In the genomic region with DNA sequence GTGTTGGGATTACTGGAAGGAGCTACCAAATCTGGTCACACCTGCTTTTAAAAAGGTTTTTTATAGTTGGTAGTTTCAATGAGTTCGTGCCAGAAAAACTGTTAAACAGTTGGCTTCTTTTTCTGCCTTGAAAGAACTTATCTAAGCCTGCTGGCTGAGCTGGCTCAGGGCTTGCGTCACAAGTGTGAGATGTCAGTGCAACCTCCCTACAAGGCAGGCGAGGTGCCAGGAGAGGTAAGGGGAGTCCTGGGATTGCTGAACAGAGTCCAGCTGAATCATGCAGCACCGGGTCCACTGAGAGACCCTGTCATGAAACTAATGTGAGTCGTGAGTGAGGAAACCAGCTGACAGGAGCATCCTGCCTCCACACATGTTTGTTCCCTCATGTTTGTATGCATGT, we compare ENCODE assay signal across 14 mouse cellular contexts. TPM values are rescaled to one million over a fixed set of nuclear protein-coding genes. Genes with fewer than 3 reads are reported as not detected.
A peak's percentile ranks its signal among the peaks of the same experiment; 100 is the strongest.
DNase-seq lines count a peak whose midpoint lies in the region; ATAC-seq and TF ChIP-seq lines count a peak whose summit lies in the region.
"Had no signal": no experiment of that assay in that cellular context is flagged by ENCODE, and none has a peak within 500 bp of the region (broad histone marks: within the 10 kb centered on the region; RNA-seq: fewer than 3 reads in every experiment).

No protein-coding gene starts in this region.

- H3K27ac ChIP-seq in brown adipose tissue, adult 24 weeks (replicated peaks; ENCODE audit: low read depth, low read length), result peak overlapping the region; percentile 33; the same call in 1 of the 2 replicates
- no peak overlapping the region for H3K27ac ChIP-seq in forebrain, postnatal 0 days (ENCODE audit: low read depth, low read length)
- H3K27ac ChIP-seq: embryonic facial prominence, embryonic 13.5 days; hindbrain, embryonic 13.5 days had no signal

- H3K36me3 ChIP-seq in forebrain, postnatal 0 days (ENCODE audit: insufficient read depth), result peaks cover 43% of the 10 kb centered on the region

- no peak for ATAC-seq in forebrain, postnatal 0 days
- ATAC-seq: activated CD4-positive, CD25-positive, alpha-beta regulatory T cell, adult 4 months; midbrain, embryonic 16.5 days had no signal

- H3K9me3 ChIP-seq in forebrain, postnatal 0 days (ENCODE audit: low read length), result no peaks in the 10 kb centered on the region
- H3K9me3 ChIP-seq: embryonic facial prominence, embryonic 13.5 days; hindbrain, embryonic 13.5 days had no signal

- no peak overlapping the region for H3K4me2 ChIP-seq in forebrain, postnatal 0 days (ENCODE audit: low read depth)
- H3K4me2 ChIP-seq: embryonic facial prominence, embryonic 13.5 days; hindbrain, embryonic 13.5 days had no signal

- no peaks in the 10 kb centered on the region for H3K27me3 ChIP-seq in forebrain, postnatal 0 days (ENCODE audit: insufficient read depth, low read length)
- H3K27me3 ChIP-seq: embryonic facial prominence, embryonic 13.5 days; hindbrain, embryonic 13.5 days had no signal

- 57% methylated on average over 5 of the region's 5 CpGs for WGBS in forebrain, postnatal 0 days

- H3K4me1 ChIP-seq in brown adipose tissue, adult 24 weeks (ENCODE audit: control insufficient read depth, insufficient read depth, insufficient read length, low read length), result peaks cover 7% of the 10 kb centered on the region; the same call in 1 of the 2 replicates
- H3K4me1 ChIP-seq in forebrain, postnatal 0 days (ENCODE audit: insufficient read depth), result no peaks in the 10 kb centered on the region
- H3K4me1 ChIP-seq: hindbrain, embryonic 13.5 days had no signal

- no peak overlapping the region for H3K4me3 ChIP-seq in brown adipose tissue, adult 24 weeks (ENCODE audit: insufficient read depth, low read depth, low read length)
- H3K4me3 ChIP-seq in forebrain, postnatal 0 days (ENCODE audit: low read depth, low read length), result no peak overlapping the region
- H3K4me3 ChIP-seq: embryonic facial prominence, embryonic 13.5 days; hindbrain, embryonic 13.5 days had no signal

- intact Hi-C loops in heart, postnatal 25 days (cut with DNase I), result no loop called here

- no peak overlapping the region for H3K9ac ChIP-seq in forebrain, postnatal 0 days
- H3K9ac ChIP-seq: embryonic facial prominence, embryonic 13.5 days; hindbrain, embryonic 13.5 days had no signal

- no peak for TF ChIP-seq CTCF in forebrain, postnatal 0 days (IDR thresholded peaks at IDR 0.05; ENCODE audit: low read depth)

- peak; percentile 45 to 46 for DNase-seq in heart, adult 18-20 months
- no peak for DNase-seq in heart, postnatal 25 days (ENCODE audit: low spot score)
- DNase-seq in Muller cell, postnatal 12 days (ENCODE audit: inconsistent ontology term), result peak; percentile 18
- DNase-seq in heart, postnatal 4 days, result peak; percentile 73
- DNase-seq in spleen, postnatal 4 days (ENCODE audit: low spot score in 2 of 2), result no peak
- DNase-seq in forebrain, postnatal 0 days, result no peak
- DNase-seq: cerebellum, adult 8-10 months; lung, postnatal 36 days; spleen, adult 18-20 months had no signal

RNA-seq across cellular contexts. Expression of gene Cemip2, which starts 41.4 kb away (rescaled TPM):
- total RNA-seq in heart, adult 18-20 months (2021), result 10 to 100 TPM; 11.0 to 11.3 TPM
- total RNA-seq in heart, postnatal 25 days (2021), result 10 to 100 TPM; 13.7 to 14.1 TPM
- polyA plus RNA-seq in brown adipose tissue, adult 24 weeks (2012; ENCODE audit: insufficient read depth, insufficient read length, missing spikeins), result 2.3 and 2.4 TPM in 2 replicates
- 10 to 100 TPM; 47.6 to 53.6 TPM for total RNA-seq in heart, postnatal 4 days (2021)
- total RNA-seq in forebrain, postnatal 0 days (2014; rRNA removed), result 30.7 and 42.5 TPM in 2 replicates
- polyA plus RNA-seq in forebrain, postnatal 0 days (2015; fragmentation: Nextera tagmentation; extraction: Ambion mirVana), result 13.4 and 17.4 TPM in 2 replicates

Comparison
In these comparisons a context has a peak if more than half of its experiments do, and no peak if none do; other contexts are left out.
1. DNase-seq: peak in heart, adult 18-20 months (2 of 2), Muller cell, postnatal 12 days (single experiment) and heart, postnatal 4 days (single experiment); none in heart, postnatal 25 days (single experiment), spleen, postnatal 4 days (0 of 2) and forebrain, postnatal 0 days (single experiment).